Mouse (Mus musculus) small intestine, adult 2 months (tissue): ENCODE data around the gene Itpkb. TPM values are rescaled to one million over a fixed set of nuclear protein-coding genes. Genes with fewer than 3 reads are reported as not detected.
A peak's percentile ranks its signal among the peaks of the same experiment; 100 is the strongest.
"Not testable (repeated sequence)": the region's sequence is repeated elsewhere in the genome, so short reads cannot be mapped to it uniquely, and the experiment has no call there.

ENCODE experiments used
- H3K27ac ChIP-seq: fragments of 200-500 bp; 2 replicates; pipeline ENCODE4 v1.5.1; 2012; ENCODE audit warnings: low read depth, low read length, control low read depth, inconsistent platforms; ENCODE audit not compliant: insufficient read depth
- H3K27me3 ChIP-seq: fragments of 200-500 bp; 2 replicates; pipeline ENCODE4 v1.6.1; 2012; ENCODE audit warnings: mild to moderate bottlenecking, moderate library complexity, low read length, inconsistent platforms; ENCODE audit not compliant: control insufficient read depth, insufficient read depth
- H3K36me3 ChIP-seq: fragments of 200-500 bp; 2 replicates; pipeline ENCODE4 v1.6.1; 2012; ENCODE audit warnings: mild to moderate bottlenecking, low read length, control low read depth, inconsistent platforms; ENCODE audit not compliant: control insufficient read depth, insufficient read depth
- H3K4me1 ChIP-seq: fragments of 200-500 bp; 2 replicates; pipeline ENCODE4 v1.6.1; 2012; ENCODE audit warnings: low read length, inconsistent platforms, mixed read lengths; ENCODE audit not compliant: control insufficient read depth, insufficient read depth, insufficient read length
- H3K4me3 ChIP-seq: fragments of 200-500 bp; 2 replicates; pipeline ENCODE4 v1.5.1; 2012; ENCODE audit warnings: low read depth, mild to moderate bottlenecking, control low read depth, inconsistent platforms, low read length, moderate library complexity
- CTCF ChIP-seq: fragments of 200-500 bp; IDR thresholded peaks from 2 replicates; pipeline ENCODE4 v1.5.1; 2012; ENCODE audit warnings: low read depth, mild to moderate bottlenecking, control low read depth, inconsistent platforms, low read length, moderate library complexity, mixed read lengths; ENCODE audit not compliant: insufficient replicate concordance, insufficient read length; ENCODE audit errors: extremely low read depth
- POLR2A ChIP-seq: fragments of 200-500 bp; IDR thresholded peaks from 2 replicates; pipeline ENCODE4 v1.6.1; 2012; ENCODE audit warnings: low read depth, mild to moderate bottlenecking, control low read depth, inconsistent platforms, low read length, moderate library complexity
- WGBS: fragments of 180-500 bp; shearing (Covaris S2); methylation state at CpG from one replicate; pipeline ENCODE4 v1.1.7; 2018; 5-methylcytosine and 5-hydroxymethylcytosine counted together
- polyA plus RNA-seq: library from polyadenylated mRNA; depleted of rRNA; stranded (reverse); fragments of >200 nt; gene quantifications from 2 replicates; pipeline ENCODE4 v1.2.3, GENCODE M21; 2012

The Itpkb gene
- polyA plus RNA-seq, 1 experiment, result 6.0 TPM

GRCm38 (mm10) chr1:180383884-180384283, 53.6 kb downstream of the Itpkb start:
- H3K4me3 ChIP-seq, result no peak overlapping the region
- no peaks in the 10 kb centered on the region for H3K36me3 ChIP-seq
- H3K27me3 ChIP-seq, result no peaks in the 10 kb centered on the region
- peaks cover 13% of the 10 kb centered on the region for H3K4me1 ChIP-seq
- H3K27ac ChIP-seq, result no peak overlapping the region
- WGBS, result 94% methylated on average over 8 of the region's 8 CpGs
- TF ChIP-seq CTCF (no peak), POLR2A (no peak)

GRCm38 (mm10) chr1:180384486-180384885, 54.2 kb downstream of the Itpkb start:
- 30% methylated on average over 10 of the region's 10 CpGs for WGBS
- H3K4me1 ChIP-seq, result peaks cover 18% of the 10 kb centered on the region
- TF ChIP-seq CTCF (no peak), POLR2A (no peak)
- H3K36me3 ChIP-seq, result no peaks in the 10 kb centered on the region
- peak overlapping the region; percentile 3; the same call in 1 of the 2 replicates for H3K4me3 ChIP-seq
- H3K27ac ChIP-seq, result peak overlapping the region; percentile 40; the same call in 1 of the 2 replicates
- H3K27me3 ChIP-seq, result no peaks in the 10 kb centered on the region

GRCm38 (mm10) chr1:180385308-180385707, 55.0 kb downstream of the Itpkb start:
- Histone ChIP-seq H3K36me3 (no peaks in the 10 kb centered on the region), H3K4me1 (peaks cover 20% of the 10 kb centered on the region), H3K4me3 (no peak overlapping the region), H3K27ac (no peak overlapping the region), H3K27me3 (no peaks in the 10 kb centered on the region)
- WGBS, result 79% methylated on average over 6 of the region's 6 CpGs
- no peak for TF ChIP-seq CTCF
- TF ChIP-seq POLR2A, result no peak

- no peaks in the 10 kb centered on the region for H3K27me3 ChIP-seq
- no peaks in the 10 kb centered on the region for H3K36me3 ChIP-seq
- peak overlapping the region; percentile 95 for H3K27ac ChIP-seq
- TF ChIP-seq POLR2A (peak; percentile 85), CTCF (peak; percentile 69; the same call in 1 of the 2 replicates)
- peaks cover 30% of the 10 kb centered on the region for H3K4me1 ChIP-seq
- 4% methylated on average over 27 of the region's 27 CpGs for WGBS
- H3K4me3 ChIP-seq, result peak overlapping the region; percentile 48
Measured at GRCm38 (mm10) chr1:180386951-180387749, 56.9 kb downstream of the Itpkb start.

- H3K36me3 ChIP-seq, result no peaks in the 10 kb centered on the region
- peaks cover 34% of the 10 kb centered on the region for H3K4me1 ChIP-seq
- 18% methylated on average over 11 of the region's 11 CpGs for WGBS
- no peaks in the 10 kb centered on the region for H3K27me3 ChIP-seq
- no peak overlapping the region for H3K4me3 ChIP-seq
- TF ChIP-seq POLR2A (no peak), CTCF (no peak)
- peak overlapping the region; percentile 58 for H3K27ac ChIP-seq
Measured at GRCm38 (mm10) chr1:180387750-180388480, 57.6 kb downstream of the Itpkb start.

- Histone ChIP-seq H3K4me3 (no peak overlapping the region), H3K27ac (peak overlapping the region; percentile 49), H3K36me3 (no peaks in the 10 kb centered on the region), H3K4me1 (peaks cover 34% of the 10 kb centered on the region), H3K27me3 (no peaks in the 10 kb centered on the region)
- WGBS, result 33% methylated on average over 1 of the region's 1 CpGs
- no peak for TF ChIP-seq CTCF
- no peak for TF ChIP-seq POLR2A
Measured at GRCm38 (mm10) chr1:180388481-180388880, 58.2 kb downstream of the Itpkb start.

DNA sequence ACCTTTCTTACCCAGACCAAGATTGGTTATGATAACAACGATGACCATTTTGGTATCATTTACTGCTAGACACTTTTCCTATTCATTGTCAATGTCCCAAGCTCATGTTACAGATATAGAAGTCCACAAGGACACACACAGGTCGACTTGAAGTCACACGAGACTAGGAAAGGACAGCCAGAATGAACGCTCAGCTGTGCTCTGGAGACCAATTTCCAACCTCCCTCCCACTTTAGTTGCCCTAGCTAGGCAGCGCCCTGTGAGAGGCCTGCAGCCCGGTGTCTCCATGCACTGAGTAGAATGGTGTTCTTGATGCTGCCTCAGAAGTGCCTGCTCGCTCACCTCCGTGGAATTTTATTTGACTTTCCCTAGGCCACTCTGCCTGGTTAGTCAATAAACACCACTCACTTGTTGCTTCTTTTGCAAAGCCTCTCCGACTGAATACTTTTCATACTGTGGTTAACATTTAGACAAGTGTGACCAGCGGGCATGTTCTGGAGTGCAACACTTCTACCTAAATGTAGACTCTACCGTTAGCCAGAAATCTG, 59.0 kb downstream of the Itpkb start:
- not testable (repeated sequence) for H3K36me3 ChIP-seq, H3K27me3 ChIP-seq, H3K4me3 ChIP-seq
- peak overlapping the region; percentile 49 for H3K27ac ChIP-seq
- peaks cover 32% of the 10 kb centered on the region for H3K4me1 ChIP-seq
- WGBS, result 71% methylated on average over 11 of the region's 11 CpGs
